Mouse (Mus musculus): Measurements from ENCODE around the gene Hoxd9. TPM values are rescaled to one million over a fixed set of nuclear protein-coding genes. Genes with fewer than 3 reads are reported as not detected.

The Hoxd9 gene
- polyA plus RNA-seq, 1 experiment from 2014 or later, result 8.7 TPM

GRCm38 (mm10) chr2:74690338-74690716 lies 7.2 kb upstream of the Hoxd9 start:
- peaks cover 83% of the 10 kb centered on the region for H3K27me3 ChIP-seq
- TF ChIP-seq CTCF (IDR thresholded peaks at IDR 0.05), result no peak
- ChIA-PET CTCF (no interaction called here), POLR2A (no interaction called here)
- in situ Hi-C loops (cut with MboI; ENCODE audit: low pct_unique_long_range_greater_than_20kb), result loop anchor here (10.0 to 25.0 kb wide), 2 partner anchors 454 to 1072 kb away; no protein-coding TSS in a partner anchor
- ATAC-seq (no peak), DNase-seq (ENCODE audit: low read depth, low spot score) (no peak)

- ATAC-seq, result peak; percentile 29
- ChIA-PET CTCF (interaction anchor here (1.0 kb wide), 1 partner anchor 10 kb away, joined by 3 read pairs; no protein-coding TSS in a partner anchor), POLR2A (no interaction called here)
- DNase-seq (ENCODE audit: low read depth, low spot score), result no peak
- TF ChIP-seq CTCF (IDR thresholded peaks at IDR 0.05), result no peak
- in situ Hi-C loops (cut with MboI; ENCODE audit: low pct_unique_long_range_greater_than_20kb), result loop anchor here (10.0 to 25.0 kb wide), 2 partner anchors 454 to 1071 kb away; no protein-coding TSS in a partner anchor
- peaks cover 77% of the 10 kb centered on the region for H3K27me3 ChIP-seq
These were observed 6.2 kb upstream of the Hoxd9 start, which contains the start of gene Hoxd10 for GRCm38 (mm10) chr2:74691022-74691951. TSS of gene Hoxd10 (plus strand) at chr2:74691924.

GRCm38 (mm10) chr2:74691995-74692807 lies 5.3 kb upstream of the Hoxd9 start:
- in situ Hi-C loops (cut with MboI; ENCODE audit: low pct_unique_long_range_greater_than_20kb), result loop anchor here (10.0 to 25.0 kb wide), 2 partner anchors 453 to 1070 kb away; no protein-coding TSS in a partner anchor
- POLR2A ChIA-PET, result no interaction called here
- no peak for DNase-seq (ENCODE audit: low read depth, low spot score)
- CTCF ChIA-PET, result no interaction called here
- ATAC-seq, result peak; percentile 12
- peaks cover 72% of the 10 kb centered on the region for H3K27me3 ChIP-seq
- TF ChIP-seq CTCF (IDR thresholded peaks at IDR 0.05), result no peak

GRCm38 (mm10) chr2:74692808-74693431 lies 4.6 kb upstream of the Hoxd9 start:
- CTCF ChIA-PET, result no interaction called here
- in situ Hi-C loops (cut with MboI; ENCODE audit: low pct_unique_long_range_greater_than_20kb), result loop anchor here (10.0 to 25.0 kb wide), 2 partner anchors 452 to 1069 kb away; no protein-coding TSS in a partner anchor
- no peak for TF ChIP-seq CTCF (IDR thresholded peaks at IDR 0.05)
- peaks cover 64% of the 10 kb centered on the region for H3K27me3 ChIP-seq
- ATAC-seq (no peak), DNase-seq (ENCODE audit: low read depth, low spot score) (no peak)
- POLR2A ChIA-PET, result no interaction called here

GRCm38 (mm10) chr2:74693432-74693827 lies 4.1 kb upstream of the Hoxd9 start:
- ChIA-PET POLR2A (no interaction called here), CTCF (no interaction called here)
- in situ Hi-C loops (cut with MboI; ENCODE audit: low pct_unique_long_range_greater_than_20kb), result loop anchor here (10.0 to 25.0 kb wide), 2 partner anchors 451 to 1069 kb away; no protein-coding TSS in a partner anchor
- TF ChIP-seq CTCF (IDR thresholded peaks at IDR 0.05), result no peak
- DNase-seq (ENCODE audit: low read depth, low spot score) (no peak), ATAC-seq (no peak)
- peaks cover 59% of the 10 kb centered on the region for H3K27me3 ChIP-seq

GRCm38 (mm10) chr2:74694066-74694465 lies 3.5 kb upstream of the Hoxd9 start:
- ChIA-PET POLR2A (no interaction called here), CTCF (no interaction called here)
- no peak for DNase-seq (ENCODE audit: low read depth, low spot score)
- peaks cover 53% of the 10 kb centered on the region for H3K27me3 ChIP-seq
- TF ChIP-seq CTCF (IDR thresholded peaks at IDR 0.05), result no peak
- ATAC-seq, result no peak
- in situ Hi-C loops (cut with MboI; ENCODE audit: low pct_unique_long_range_greater_than_20kb), result loop anchor here (10.0 to 25.0 kb wide), 2 partner anchors 451 to 1068 kb away; no protein-coding TSS in a partner anchor

GRCm38 (mm10) chr2:74695383-74695782 lies 2.1 kb upstream of the Hoxd9 start:
- peaks cover 42% of the 10 kb centered on the region for H3K27me3 ChIP-seq
- ATAC-seq, result no peak
- no peak for TF ChIP-seq CTCF (IDR thresholded peaks at IDR 0.05)
- DNase-seq (ENCODE audit: low read depth, low spot score), result no peak
- ChIA-PET POLR2A (no interaction called here), CTCF (interaction anchor here (0.7 to 0.9 kb wide), 2 partner anchors 10 to 617 kb away, joined by 3 read pairs; no protein-coding TSS in a partner anchor)
- in situ Hi-C loops (cut with MboI; ENCODE audit: low pct_unique_long_range_greater_than_20kb), result loop anchor here (10.0 to 25.0 kb wide), 2 partner anchors 449 to 1067 kb away; no protein-coding TSS in a partner anchor

GRCm38 (mm10) chr2:74695813-74696430 lies 1.6 kb upstream of the Hoxd9 start:
- peaks cover 37% of the 10 kb centered on the region for H3K27me3 ChIP-seq
- no peak for TF ChIP-seq CTCF (IDR thresholded peaks at IDR 0.05)
- ChIA-PET CTCF (no interaction called here), POLR2A (no interaction called here)
- DNase-seq (ENCODE audit: low read depth, low spot score) (no peak), ATAC-seq (no peak)
- in situ Hi-C loops (cut with MboI; ENCODE audit: low pct_unique_long_range_greater_than_20kb), result loop anchor here (10.0 to 25.0 kb wide), 2 partner anchors 449 to 1066 kb away; no protein-coding TSS in a partner anchor

- no peak for DNase-seq (ENCODE audit: low read depth, low spot score)
- CTCF ChIA-PET, result no interaction called here
- POLR2A ChIA-PET, result no interaction called here
- no peak for TF ChIP-seq CTCF (IDR thresholded peaks at IDR 0.05)
- H3K27me3 ChIP-seq, result peaks cover 29% of the 10 kb centered on the region
- in situ Hi-C loops (cut with MboI; ENCODE audit: low pct_unique_long_range_greater_than_20kb), result loop anchor here (10.0 to 25.0 kb wide), 2 partner anchors 448 to 1066 kb away; no protein-coding TSS in a partner anchor
- no peak for ATAC-seq
These were observed 838 bp upstream of the Hoxd9 start for GRCm38 (mm10) chr2:74696442-74697335.
